Mouse (Mus musculus) thymus, postnatal 0 days (tissue): ENCODE measurements at regions not wholly inside any gene's neighbourhood (a gene's known extent, or its start where the extent isn't known, plus 50 kb on each side); places are given as distances from the start of the nearest gene placed in this dataset.

Source experiments
- DNase-seq: peaks from one replicate; pipeline ENCODE4 v3.0.0-alpha.2; 2015; ENCODE audit warnings: low spot score

DNA sequence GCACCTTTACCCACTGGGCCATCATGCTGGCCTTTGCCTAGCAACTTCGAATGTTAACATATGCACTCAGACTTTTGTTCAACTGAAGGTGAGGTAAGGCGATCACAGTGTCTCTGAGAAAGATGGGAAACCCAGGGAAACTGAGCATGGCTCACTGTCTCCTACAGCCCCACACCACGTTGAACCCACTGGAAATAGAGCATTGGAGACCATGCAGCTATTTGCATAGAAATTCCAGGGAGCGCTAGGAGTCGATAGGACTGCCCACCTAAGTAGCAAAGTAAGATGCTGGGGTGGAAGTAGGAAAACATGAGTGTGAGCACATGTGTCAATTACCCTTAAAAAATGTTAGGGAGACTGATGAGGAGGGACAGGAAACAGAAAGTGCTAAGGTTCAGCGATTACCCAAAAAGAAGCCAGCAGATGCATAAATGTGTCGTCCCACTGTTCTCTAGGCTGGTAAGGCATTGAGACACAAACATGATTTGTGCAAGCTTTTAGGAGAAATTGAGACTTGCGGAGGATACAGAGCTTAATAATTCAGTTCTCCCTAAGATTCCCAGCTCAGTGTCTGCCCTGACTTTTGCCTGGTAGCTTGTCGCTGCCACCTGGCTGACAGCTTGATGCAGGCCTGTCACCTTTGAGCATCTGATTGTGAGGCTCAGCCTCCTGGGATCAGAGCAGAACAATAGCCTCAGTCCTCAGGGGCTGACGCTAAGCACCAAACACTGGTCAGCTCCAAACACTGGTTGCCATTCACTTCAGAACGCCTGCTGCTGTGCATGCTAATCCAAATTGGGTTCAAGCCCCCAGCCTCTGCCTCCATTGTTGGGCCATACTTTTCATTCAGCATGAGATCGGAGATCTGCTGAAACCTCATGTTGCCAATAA, 183.7 kb upstream of the Rgma start:
- no peak for DNase-seq

DNA sequence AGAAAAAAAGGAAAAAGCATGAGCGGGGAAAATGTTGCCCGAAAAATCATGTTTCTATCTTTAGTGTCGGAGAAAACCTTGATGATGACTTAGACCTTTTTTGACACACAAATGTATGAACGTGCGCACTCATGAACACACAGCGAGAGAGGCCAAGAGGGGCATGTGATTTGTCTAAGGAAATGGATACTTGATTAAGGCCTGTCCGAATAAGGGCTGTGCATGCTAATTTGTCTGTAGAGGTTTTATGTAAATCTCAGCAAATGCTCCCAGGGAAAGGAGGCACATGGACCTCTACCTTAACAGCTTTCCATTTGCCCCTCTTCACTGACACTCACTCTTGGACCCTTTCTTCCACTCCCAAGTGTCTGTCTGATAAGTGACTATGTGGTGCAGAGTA, 182.5 kb upstream of the Rgma start:
- no peak for DNase-seq

DNA sequence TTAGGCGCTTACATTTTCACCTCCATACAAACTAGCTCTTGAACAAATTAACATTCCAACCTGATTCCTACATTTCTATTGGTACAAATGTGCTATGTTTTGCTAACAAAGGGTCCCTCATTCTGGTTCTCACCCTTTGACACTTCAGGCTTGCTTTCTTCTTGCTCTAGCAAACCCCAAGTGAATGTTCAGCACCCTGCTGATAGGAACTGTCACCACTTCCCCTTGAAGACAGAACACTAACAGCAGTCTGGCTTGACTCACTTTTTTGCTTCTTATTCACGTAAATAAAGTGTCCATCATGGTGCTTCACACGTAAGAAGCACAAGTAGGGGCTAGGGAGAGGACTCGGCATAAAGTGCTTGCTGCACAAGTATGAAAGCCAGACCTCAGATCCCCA, 180.0 kb upstream of the Rgma start:
- DNase-seq = no peak

- no peak for DNase-seq
Observed at GRCm38 (mm10) chr7:73196851-73197531, 178.3 kb upstream of the Rgma start.

- no peak for DNase-seq
Observed at GRCm38 (mm10) chr7:73198069-73198468, 177.2 kb upstream of the Rgma start.

DNA sequence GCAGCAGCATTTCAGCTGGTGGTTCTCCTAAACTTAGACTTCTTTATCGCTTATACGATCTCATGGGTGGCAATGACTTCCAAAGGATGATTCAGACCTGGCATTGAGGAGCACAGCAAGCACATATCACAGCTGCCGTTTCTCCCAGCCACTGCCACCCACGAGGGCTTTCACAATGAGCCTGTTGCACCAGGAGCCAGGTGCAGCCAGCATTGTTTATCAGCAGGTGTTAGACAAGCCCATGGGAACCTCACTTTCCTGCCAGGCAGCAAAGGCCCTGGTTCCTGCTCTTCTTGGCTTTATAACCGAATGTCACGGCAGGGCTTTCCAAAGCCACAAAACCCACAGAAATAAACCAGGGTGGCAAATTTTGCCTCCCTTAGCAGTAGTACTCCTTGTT, 175.3 kb upstream of the Rgma start:
- DNase-seq = no peak

- DNase-seq = no peak
Observed at GRCm38 (mm10) chr7:73201330-73201729, 174.0 kb upstream of the Rgma start.

GRCm38 (mm10) chr7:73206922-73207811, 168.1 kb upstream of the Rgma start:
- DNase-seq = no peak

- DNase-seq = no peak
Observed at GRCm38 (mm10) chr7:73208479-73208816, 166.9 kb upstream of the Rgma start.

DNA sequence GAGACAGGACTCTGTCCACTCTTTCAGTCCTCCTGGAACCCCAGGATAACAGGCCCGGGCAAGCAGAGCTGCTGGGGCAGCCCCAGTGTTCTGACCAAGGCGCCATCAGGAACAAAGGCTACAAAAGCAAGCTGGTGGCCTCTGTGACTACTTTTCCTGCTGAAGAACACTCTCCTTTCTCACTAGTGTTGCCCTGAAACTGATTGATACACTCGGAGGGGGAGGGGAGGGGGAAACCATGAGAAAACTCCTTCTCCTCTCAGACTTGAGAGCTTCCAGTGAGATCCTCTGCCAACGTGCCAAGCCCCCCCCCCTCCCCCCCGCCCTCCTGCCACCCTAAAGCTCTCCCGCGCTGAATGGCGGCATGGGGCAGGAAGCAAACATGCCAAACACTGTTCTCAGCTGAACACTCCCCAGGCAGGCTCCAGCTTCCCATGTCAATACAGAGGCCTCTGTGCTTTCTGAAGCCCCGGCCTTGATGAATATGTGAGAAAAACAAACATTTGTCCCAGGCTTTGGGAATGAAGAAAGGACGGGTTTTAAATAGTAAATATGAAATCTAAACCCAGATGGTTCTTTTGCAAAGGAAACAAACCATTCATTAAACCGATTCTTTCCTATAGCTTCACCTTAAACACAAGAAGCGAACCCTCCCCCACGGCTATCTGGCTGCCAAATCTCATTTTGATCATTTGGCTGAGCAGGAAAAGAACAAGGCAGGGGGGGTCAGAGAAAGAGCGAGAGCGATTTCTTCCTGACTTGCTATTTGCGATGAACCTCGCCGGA, 166.3 kb upstream of the Rgma start:
- DNase-seq = no peak

- DNase-seq = no peak
Observed at GRCm38 (mm10) chr7:73210078-73210477, 165.2 kb upstream of the Rgma start.

- DNase-seq = no peak
Observed at GRCm38 (mm10) chr7:73222237-73222915, 152.9 kb upstream of the Rgma start.

- no peak for DNase-seq
Observed at GRCm38 (mm10) chr7:73222929-73223512, 152.3 kb upstream of the Rgma start.

- no peak for DNase-seq
Observed at GRCm38 (mm10) chr7:73233539-73234158, 141.7 kb upstream of the Rgma start.

- DNase-seq = no peak
Observed at GRCm38 (mm10) chr7:73238486-73238885, 136.8 kb upstream of the Rgma start.

DNA sequence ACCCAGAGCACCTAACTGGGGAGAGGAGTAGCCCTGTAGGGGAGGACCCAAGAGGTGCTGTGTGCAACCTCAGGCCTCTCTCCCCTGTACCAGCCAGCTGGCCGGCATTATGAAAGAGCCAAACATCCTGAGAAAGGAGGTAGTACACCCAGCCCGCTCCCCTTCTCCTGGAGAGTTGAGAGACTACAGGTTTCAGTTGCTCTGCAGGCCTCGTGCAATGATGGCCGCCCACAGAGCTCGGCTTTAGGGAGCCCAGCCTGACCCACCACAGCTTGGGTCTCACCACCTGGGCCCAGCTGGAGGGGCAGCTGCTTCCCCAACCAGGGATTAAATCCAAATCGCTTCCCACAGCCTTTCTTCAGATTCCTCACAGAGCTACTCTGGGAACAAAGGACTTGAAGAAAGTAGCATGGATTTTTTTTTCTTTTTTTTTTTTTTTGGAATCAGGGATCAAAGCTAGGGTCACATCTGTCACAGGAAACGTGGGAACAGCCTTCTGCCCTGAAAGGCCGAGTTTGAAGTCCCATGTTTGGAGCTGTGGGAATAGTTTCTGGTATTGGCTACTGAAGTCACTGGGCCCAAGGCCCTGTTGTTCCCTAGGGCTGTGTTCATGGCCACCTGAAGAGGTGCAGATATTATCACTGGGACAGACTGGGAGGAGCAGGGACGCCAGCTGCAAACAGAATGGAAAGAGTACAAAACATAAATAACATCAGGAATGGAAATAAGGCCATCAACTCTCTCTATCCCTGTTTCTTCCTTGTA, 131.5 kb upstream of the Rgma start:
- DNase-seq = no peak

DNA sequence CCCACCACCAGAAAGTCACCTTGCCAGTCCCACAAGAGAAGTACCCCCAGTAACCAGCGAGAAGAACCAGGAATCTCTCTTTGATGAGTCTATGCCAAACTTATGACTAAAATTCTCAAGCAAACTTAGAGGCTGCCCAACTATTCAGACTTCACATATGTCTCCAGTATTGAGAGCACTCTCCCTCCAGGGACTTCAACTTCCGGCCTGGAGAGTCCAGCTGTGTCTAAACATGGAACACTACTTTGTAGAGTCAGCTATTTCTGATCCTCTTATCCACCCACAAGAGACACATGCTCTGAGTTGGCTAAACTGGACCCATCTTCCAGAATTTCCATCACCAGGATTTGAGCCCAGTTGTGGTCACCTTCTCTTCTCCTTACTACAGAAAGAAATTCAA, 129.9 kb upstream of the Rgma start:
- DNase-seq = no peak

DNA sequence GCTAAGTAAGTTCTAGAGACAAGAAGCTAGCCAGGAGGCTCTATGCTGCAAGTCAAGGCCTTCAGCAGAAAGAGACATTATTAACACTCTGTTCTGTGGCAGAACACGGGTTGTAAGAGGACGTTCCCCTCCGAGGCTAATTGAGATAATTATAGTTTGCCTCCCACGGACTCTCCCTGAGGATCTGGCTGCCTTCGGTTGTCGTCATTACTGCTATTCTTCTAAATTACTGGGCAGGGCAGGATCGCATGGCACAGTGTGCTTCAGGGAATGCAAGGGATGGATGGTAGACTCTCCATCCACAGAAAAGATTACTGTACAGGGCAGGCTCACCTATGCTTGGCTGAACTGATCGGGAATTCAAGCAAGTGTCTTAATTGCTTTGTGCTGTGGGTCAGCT, 124.7 kb upstream of the Rgma start:
- DNase-seq = no peak

GRCm38 (mm10) chr7:73251187-73251740, 124.0 kb upstream of the Rgma start:
- DNase-seq = no peak
